Mouse (Mus musculus) midbrain, embryonic 10.5 days (tissue): ENCODE results near the gene App. TPM values are rescaled to one million over a fixed set of nuclear protein-coding genes. Genes with fewer than 3 reads are reported as not detected.

ENCODE experiments used
- DNase-seq: peaks from one replicate; pipeline ENCODE4 v3.0.0-alpha.2; 2017; ENCODE audit warnings: low spot score
- H3K27ac ChIP-seq: fragments of 300-500 bp; sonication (generic); replicated peaks from 2 replicates; pipeline ENCODE4 v1.5.1; 2016; ENCODE audit warnings: mild to moderate bottlenecking
- H3K27me3 ChIP-seq: fragments of 300-500 bp; sonication (generic); 2 replicates; pipeline ENCODE4 v1.6.1; 2016; ENCODE audit warnings: low read depth, mild to moderate bottlenecking; ENCODE audit not compliant: poor library complexity, severe bottlenecking
- H3K36me3 ChIP-seq: fragments of 300-500 bp; sonication (generic); 2 replicates; pipeline ENCODE4 v1.6.1; 2016; ENCODE audit warnings: mild to moderate bottlenecking, moderate library complexity
- H3K4me1 ChIP-seq: fragments of 300-500 bp; sonication (generic); 2 replicates; pipeline ENCODE4 v1.6.1; 2016
- H3K4me3 ChIP-seq: fragments of 300-500 bp; sonication (generic); 2 replicates; pipeline ENCODE4 v1.5.1; 2016; ENCODE audit warnings: mild to moderate bottlenecking, moderate library complexity
- H3K9me3 ChIP-seq: fragments of 300-500 bp; sonication (generic); replicated peaks from 2 replicates; pipeline ENCODE4 v1.6.1; 2016; ENCODE audit warnings: mild to moderate bottlenecking
- WGBS: fragments of 180-500 bp; shearing (Covaris S2); methylation state at CpG from one replicate; pipeline ENCODE4 v1.1.7; 2016; 5-methylcytosine and 5-hydroxymethylcytosine counted together
- polyA plus RNA-seq: library from polyadenylated mRNA; unstranded; fragments of >200 nt; fragmentation: Nextera tagmentation; extraction: Ambion mirVana; gene quantifications from 2 replicates; pipeline ENCODE4 v1.2.1, GENCODE M21; 2016

The App gene
- polyA plus RNA-seq, 1 experiment from 2014 or later: 107 TPM

DNA sequence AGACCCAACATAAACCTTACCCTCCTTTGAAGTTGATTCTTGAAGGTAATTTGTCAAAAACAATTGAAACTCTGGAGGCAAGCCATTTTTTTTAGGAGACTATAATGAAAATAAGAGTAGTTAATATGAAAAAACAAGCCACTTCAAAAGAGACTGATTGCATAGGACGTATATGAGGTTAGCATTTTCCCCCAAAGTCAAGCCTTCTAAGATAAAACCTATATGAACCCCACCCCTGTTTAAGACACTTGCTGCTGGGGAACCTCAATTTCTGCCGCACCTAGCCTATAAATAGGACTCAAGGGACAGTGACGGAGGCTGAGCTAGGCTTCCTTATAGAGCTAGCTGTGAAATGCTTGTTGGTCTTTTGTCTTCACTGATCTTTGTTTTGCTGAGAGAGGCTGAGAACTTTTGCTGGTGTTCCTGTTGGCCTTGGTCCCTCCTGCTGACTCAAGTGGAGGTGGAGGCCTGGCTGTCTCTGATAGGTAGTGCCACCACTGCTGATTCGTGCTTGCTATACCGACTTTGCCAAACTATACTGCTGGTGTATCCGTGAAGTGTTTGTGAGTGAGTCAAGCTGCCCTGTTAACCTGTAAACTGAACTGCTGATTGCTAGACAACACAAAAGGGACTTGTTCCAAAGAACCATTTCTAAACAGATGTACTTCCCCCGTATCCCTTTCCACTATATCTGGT, 42.6 kb downstream of the App start:
- DNase-seq: no peak
- Histone ChIP-seq H3K27me3 (no peaks in the 10 kb centered on the region), H3K9me3 (no peaks in the 10 kb centered on the region), H3K4me1 (peaks cover 22% of the 10 kb centered on the region), H3K36me3 (peaks cover 3% of the 10 kb centered on the region; the same call in 1 of the 2 replicates), H3K4me3 (no peak overlapping the region), H3K27ac (no peak overlapping the region)
- WGBS: 92% methylated on average over 7 of the region's 7 CpGs

DNA sequence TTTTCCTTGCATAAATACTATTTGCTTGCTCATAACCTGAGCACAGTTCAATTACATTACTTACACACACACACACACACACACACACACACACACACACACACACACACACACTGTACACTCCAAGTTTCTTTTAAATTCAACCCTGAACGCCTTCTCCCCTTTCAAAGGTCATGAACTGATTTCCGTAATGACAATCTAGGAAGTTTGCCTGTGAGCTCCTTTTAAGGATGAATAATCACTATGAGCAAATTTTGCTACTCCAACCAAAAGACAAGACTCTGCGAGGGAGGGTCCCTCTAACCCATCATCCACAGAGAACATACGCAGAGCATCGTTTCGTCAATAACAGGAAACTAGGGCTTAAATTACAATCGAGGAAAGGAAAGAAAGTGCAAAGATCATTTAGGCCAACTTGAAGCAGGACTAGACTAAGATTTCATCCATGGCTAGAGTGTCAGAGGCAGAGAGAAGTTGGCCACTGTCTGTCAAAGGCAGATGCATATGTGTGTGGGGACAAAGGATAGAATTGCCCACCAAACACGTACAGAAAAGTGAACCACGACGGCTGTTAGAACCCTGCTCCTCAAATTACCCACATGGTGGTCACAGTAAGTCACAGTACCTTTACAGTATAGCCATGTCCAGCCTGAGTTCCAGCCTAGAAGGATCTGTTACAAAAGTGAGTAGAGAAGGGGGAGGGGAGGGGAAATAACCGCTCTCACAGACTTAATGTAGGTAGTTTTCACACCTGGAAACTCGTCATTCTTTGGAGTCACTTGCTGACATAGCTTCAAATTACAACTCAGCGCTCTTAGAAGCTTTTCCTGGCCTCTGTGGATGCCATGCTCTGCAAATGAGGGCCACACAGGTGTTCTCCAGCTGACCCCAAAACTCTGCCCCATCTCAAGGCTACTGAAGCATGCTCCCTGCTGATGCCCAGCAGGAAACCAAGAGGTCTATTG, 44.6 kb downstream of the App start:
- WGBS: 57% methylated on average over 13 of the region's 13 CpGs

DNA sequence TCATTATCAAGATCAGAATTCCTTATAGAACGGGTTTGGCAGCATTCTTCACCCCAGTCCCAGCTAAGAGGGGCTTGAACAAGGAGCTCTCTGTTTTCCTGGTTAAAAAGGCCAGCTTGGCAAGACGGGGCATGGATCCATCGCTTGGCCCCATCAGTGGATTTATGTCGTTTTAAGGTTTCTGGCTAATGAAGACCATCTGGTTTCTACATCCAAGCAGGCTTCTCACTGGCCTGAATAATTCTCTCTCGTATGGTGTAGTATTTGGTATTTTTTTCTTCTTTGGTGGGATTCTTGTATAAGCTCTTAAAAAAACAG, 45.3 kb downstream of the App start:
- Histone ChIP-seq H3K4me1 (peaks cover 6% of the 10 kb centered on the region), H3K36me3 (peaks cover 6% of the 10 kb centered on the region), H3K27me3 (no peaks in the 10 kb centered on the region), H3K9me3 (0 out of 2 replicates have a peak, but pooled peaks cover 4% of the 10 kb centered on the region), H3K27ac (no peak overlapping the region), H3K4me3 (no peak overlapping the region)
- WGBS: 64% methylated on average over 5 of the region's 5 CpGs
- no peak for DNase-seq

More for the DNA sequence above, 44.6 kb downstream of the App start:
- no peak for DNase-seq
- Histone ChIP-seq H3K9me3 (0 out of 2 replicates have a peak, but pooled peaks cover 4% of the 10 kb centered on the region), H3K4me3 (no peak overlapping the region), H3K36me3 (peaks cover 6% of the 10 kb centered on the region), H3K4me1 (peaks cover 12% of the 10 kb centered on the region), H3K27me3 (no peaks in the 10 kb centered on the region), H3K27ac (no peak overlapping the region)

DNA sequence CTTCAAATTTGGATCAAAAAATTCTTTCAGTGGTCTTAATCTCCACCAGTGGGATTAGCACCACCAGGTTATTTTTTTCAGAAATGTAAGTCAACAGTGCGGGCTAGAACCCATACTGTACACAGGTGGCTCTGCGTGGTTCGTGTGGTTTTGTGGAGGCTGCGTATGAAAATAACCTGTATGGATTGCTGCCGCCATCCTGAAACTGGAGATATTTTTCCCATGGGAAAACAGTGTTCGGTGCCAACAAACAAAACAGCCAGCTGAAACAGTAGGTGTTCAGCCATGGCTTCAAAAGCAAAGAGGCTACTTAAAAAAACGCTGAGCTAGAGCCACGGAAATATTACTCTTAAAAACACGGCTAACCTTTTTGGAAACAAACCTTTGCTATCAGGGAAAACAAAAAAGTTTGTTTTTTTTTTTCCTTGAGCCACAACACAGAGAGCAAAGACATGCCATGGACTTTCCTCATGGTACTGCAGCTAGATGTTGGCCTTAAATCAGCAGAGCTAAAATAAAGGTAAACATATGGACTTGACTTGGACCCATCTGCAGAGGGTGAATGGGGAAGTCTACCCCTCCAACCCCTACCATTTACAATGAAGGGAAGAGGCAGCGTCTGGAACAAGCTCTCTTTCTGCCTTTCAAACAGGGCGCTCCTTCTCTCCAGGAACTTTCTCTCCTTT, 45.8 kb downstream of the App start:
- H3K4me3 ChIP-seq: no peak overlapping the region
- H3K36me3 ChIP-seq: peaks cover 6% of the 10 kb centered on the region
- 0 out of 2 replicates have a peak, but pooled peaks cover 4% of the 10 kb centered on the region for H3K9me3 ChIP-seq
- DNase-seq: no peak
- H3K27ac ChIP-seq: no peak overlapping the region
- H3K27me3 ChIP-seq: no peaks in the 10 kb centered on the region
- WGBS: 76% methylated on average over 11 of the region's 11 CpGs
- H3K4me1 ChIP-seq: peaks cover 6% of the 10 kb centered on the region

DNA sequence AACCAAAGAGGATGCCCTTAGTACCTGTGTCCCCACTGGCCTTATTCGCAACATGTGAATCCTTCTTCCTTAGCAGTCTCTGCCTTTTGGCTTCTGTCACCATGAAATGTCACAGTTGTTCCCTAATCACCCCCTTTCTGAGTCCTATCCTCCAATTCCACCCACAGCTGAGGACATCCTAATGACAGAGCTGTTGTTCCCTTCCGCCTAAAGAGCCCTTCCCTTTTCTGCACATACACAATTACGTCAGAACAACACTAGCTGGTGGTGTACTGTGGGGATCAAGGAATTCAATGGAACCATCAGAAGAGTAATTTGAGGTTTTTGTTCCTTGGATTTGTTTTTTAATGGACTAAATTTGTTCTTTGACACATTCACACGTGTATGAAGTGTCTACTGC, 48.9 kb downstream of the App start:
- Histone ChIP-seq H3K4me3 (no peak overlapping the region), H3K27ac (no peak overlapping the region), H3K27me3 (no peaks in the 10 kb centered on the region), H3K4me1 (peaks cover 6% of the 10 kb centered on the region), H3K36me3 (peaks cover 13% of the 10 kb centered on the region), H3K9me3 (0 out of 2 replicates have a peak, but pooled peaks cover 4% of the 10 kb centered on the region)
- DNase-seq: no peak
- 96% methylated on average over 4 of the region's 4 CpGs for WGBS

DNA sequence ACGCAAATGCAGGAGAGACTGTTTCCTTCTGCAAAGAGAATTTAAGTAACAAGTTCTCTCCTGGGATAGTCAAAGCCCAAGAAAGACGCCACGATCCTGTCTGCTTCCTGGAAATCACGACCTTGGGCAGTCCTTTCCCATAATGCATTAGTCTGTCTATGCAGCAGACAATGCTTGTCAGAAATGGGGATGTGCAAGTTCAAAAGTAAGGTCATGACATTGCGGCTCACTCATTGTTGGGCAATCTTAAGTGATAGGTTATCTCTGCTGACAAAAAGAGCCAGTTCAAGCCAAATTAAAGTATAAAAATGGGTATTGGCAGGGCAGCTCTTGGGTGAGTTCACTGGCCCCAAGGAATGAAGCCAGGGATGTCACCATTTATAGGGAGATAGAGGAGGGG, 51.6 kb downstream of the App start:
- Histone ChIP-seq H3K27me3 (peaks cover 9% of the 10 kb centered on the region; the same call in 1 of the 2 replicates), H3K4me3 (no peak overlapping the region), H3K27ac (no peak overlapping the region), H3K4me1 (peaks cover 13% of the 10 kb centered on the region), H3K36me3 (peaks cover 24% of the 10 kb centered on the region), H3K9me3 (0 out of 2 replicates have a peak, but pooled peaks cover 4% of the 10 kb centered on the region)
- peak; percentile 3 for DNase-seq
- WGBS: 94% methylated on average over 5 of the region's 5 CpGs

DNA sequence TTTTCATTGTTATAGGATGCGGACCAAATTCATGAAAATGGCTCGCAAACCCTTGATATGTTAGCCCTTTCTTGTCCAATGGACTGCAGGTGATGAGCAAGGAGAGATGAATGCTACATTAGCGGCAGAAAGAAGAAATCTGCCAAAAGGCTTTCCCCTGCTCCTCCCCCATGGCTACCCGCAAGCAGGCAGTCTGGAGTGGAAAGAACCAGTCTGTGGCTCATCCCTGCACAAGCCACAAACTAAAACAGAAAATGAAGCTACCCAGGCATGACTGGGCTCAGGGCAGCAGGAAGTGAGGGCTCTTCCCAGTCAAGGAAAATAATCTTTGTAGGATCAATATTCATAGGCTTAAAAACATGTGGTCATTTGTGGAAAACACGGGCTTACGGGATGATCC, 54.6 kb downstream of the App start:
- Histone ChIP-seq H3K9me3 (no peaks in the 10 kb centered on the region), H3K36me3 (peaks cover 33% of the 10 kb centered on the region), H3K27ac (no peak overlapping the region), H3K4me1 (peaks cover 13% of the 10 kb centered on the region), H3K4me3 (no peak overlapping the region), H3K27me3 (peaks cover 14% of the 10 kb centered on the region; the same call in 1 of the 2 replicates)
- peak; percentile 9 for DNase-seq
- 93% methylated on average over 6 of the region's 6 CpGs for WGBS

DNA sequence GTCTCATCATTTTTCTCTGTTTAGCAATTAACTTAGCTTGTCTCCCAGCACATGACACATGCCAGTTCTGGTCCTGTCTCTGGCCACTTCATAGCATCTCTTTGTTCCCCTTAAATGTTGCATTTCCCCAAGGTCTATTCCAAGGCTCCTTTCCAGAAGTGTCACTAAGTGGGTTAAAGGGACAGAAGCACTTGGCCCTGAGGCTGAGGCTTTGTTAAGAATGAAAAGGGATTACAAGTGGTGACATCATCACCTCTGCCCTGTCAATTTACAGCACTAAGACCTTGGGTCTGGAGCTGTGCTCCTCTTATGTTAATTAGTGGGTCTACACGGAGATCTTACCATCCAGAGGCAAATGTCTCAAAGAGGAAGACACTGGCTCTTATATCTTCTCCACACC, 56.0 kb downstream of the App start:
- Histone ChIP-seq H3K4me3 (no peak overlapping the region), H3K27ac (no peak overlapping the region), H3K27me3 (peaks cover 14% of the 10 kb centered on the region; the same call in 1 of the 2 replicates), H3K9me3 (no peaks in the 10 kb centered on the region), H3K36me3 (peaks cover 33% of the 10 kb centered on the region), H3K4me1 (peaks cover 13% of the 10 kb centered on the region)
- WGBS: 26% methylated on average over 1 of the region's 1 CpGs
- peak; percentile 13 for DNase-seq

DNA sequence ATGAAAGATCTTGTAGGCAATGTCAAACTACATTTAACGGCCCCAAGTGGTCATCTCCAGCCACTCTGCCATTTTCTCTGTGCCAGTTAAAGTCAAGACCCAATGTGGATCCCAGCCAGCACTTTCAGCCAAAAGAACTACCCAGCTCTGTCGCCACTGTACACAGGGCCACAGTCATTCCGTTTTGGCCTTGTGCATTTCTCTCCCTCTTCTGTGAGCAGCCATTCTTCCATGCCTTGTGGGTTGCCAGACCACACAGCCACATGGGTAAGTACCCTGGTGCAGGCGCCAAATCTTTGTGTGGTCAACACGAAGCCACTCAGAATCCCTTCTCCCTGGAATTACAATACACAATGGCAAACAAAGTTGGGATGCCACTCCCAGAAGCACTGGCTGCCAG, 57.7 kb downstream of the App start:
- peak; percentile 10 for DNase-seq
- Histone ChIP-seq H3K4me3 (no peak overlapping the region), H3K27me3 (peaks cover 14% of the 10 kb centered on the region; the same call in 1 of the 2 replicates), H3K4me1 (peaks cover 14% of the 10 kb centered on the region), H3K9me3 (no peaks in the 10 kb centered on the region), H3K27ac (no peak overlapping the region), H3K36me3 (peaks cover 33% of the 10 kb centered on the region)
- 89% methylated on average over 5 of the region's 5 CpGs for WGBS

DNA sequence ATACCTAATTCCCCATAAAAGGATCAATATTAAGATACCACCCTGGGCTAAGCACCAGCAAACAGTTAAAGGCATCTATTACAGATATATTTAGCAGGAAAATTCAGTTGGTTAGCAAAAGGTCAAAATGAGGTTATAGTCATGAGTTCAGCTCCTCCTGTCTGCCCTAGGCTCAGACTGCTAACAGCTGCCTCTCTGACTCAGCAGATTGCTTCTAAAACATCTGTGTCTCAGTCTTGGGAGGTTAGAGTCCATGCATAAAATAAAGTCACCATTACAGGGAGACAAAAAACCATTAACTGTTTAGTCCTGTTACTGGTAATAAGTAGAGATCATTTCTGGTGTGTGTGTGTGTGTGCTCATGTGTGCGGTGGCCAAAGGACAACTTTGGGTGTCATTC, 58.8 kb downstream of the App start:
- Histone ChIP-seq H3K4me1 (peaks cover 20% of the 10 kb centered on the region), H3K4me3 (no peak overlapping the region), H3K27ac (no peak overlapping the region), H3K27me3 (peaks cover 14% of the 10 kb centered on the region; the same call in 1 of the 2 replicates), H3K36me3 (peaks cover 27% of the 10 kb centered on the region), H3K9me3 (no peaks in the 10 kb centered on the region)
- DNase-seq: no peak
- whole genome bisulfite sequencing: 96% methylated on average over 1 of the region's 1 CpGs

DNA sequence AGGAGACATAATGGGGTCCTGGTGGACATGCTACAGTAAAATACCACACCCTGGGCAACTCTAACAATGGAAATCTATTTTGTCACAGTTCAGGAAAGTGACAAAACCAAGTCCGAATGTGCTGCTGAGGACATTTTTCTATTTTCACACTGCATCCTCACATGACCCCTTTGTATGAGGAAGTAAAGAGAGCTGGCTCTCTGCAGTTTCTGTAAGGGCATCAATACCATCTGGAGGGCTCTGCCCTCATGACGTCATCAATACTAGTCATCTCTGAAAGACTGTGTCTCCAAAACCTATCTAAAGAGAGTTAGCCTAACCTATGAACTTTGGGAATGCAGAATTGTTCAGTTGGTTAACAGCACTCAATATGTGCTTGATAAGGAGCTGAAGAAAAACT, 59.6 kb downstream of the App start:
- no peak overlapping the region for H3K4me3 ChIP-seq
- 92% methylated on average over 2 of the region's 2 CpGs for WGBS
- DNase-seq: no peak
- peaks cover 9% of the 10 kb centered on the region; the same call in 1 of the 2 replicates for H3K27me3 ChIP-seq
- no peak overlapping the region for H3K27ac ChIP-seq
- peaks cover 19% of the 10 kb centered on the region for H3K36me3 ChIP-seq
- peaks cover 20% of the 10 kb centered on the region for H3K4me1 ChIP-seq
- no peaks in the 10 kb centered on the region for H3K9me3 ChIP-seq

DNA sequence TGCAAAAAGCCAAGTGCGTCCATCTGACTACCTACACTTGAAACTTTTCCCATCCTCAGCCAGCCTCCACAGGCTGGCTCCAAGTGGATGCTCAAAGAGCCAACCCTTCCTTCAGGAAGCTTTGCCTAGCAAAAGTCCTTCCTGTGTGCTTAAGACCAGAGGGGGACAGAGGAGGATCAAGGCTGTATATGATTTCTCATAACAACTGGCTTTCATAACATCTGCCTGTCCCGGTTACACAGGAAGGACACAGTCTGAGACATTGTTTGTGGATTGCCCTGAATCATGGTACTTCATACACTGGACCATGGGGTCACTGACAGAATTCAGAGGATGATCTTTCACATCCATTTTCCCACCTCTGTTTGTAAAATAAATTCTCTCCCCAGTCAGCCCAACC, 61.3 kb downstream of the App start:
- H3K27me3 ChIP-seq: peaks cover 4% of the 10 kb centered on the region; the same call in 1 of the 2 replicates
- 85% methylated on average over 2 of the region's 2 CpGs for WGBS
- DNase-seq: no peak

More for the DNA sequence above, 61.3 kb downstream of the App start:
- H3K9me3 ChIP-seq: no peaks in the 10 kb centered on the region
- peaks cover 9% of the 10 kb centered on the region for H3K4me1 ChIP-seq
- H3K27ac ChIP-seq: no peak overlapping the region
- H3K4me3 ChIP-seq: no peak overlapping the region
- peaks cover 15% of the 10 kb centered on the region for H3K36me3 ChIP-seq
